Mouse (Mus musculus): ENCODE measurements around the gene 4930568D16Rik.

DNA sequence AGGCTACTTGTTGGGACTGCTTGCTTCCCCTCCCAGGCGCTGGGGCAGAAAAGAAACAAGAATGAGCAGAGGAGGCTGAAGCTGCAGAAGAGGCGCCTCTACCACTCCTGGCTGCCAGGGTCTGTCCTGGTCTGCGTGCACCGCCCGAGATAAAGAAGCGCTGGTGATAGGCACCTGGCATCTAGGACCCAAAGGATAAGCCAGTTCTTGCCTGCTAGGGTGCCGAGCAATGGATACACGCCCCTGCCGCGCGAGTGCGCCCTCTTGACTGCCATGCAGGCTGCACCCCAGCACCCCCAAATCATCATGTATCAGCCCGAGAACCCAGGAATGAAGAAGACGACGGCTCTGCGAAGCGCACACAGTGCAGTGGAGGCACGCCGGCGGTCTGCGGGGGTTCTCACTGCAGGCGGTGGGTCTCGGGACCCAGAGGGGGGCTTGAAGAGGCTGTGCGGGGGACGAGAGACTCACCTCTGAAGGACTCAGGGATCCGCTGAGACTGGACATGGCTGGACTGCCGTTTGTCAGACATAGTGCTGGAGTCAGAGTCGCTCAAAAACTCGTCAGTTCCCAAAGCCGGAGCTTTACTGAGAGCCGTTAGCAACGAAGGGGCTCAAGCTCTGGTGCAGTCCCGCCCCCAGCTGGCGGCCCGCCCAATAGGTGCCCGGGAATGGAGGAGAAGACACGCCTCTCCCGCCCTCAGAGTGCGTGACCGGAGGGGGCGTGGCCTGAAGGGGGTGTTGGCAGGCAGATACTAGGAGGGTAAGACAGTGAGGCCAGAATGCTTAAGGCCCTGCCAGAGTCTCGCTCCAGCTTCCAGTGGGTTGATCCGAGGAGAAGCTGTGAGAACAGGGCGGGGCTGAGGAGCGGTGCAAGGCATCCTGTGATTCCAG lies 30.9 kb downstream of the 4930568D16Rik start, which contains the start of gene Stom:
- TF ChIP-seq CTCF (IDR thresholded peaks at IDR 0.05; ENCODE audit: low read depth, low read length) (0 out of 2 replicates have a peak, but pooled peaks have one; percentile 12), POLR2A (IDR thresholded peaks at IDR 0.05; ENCODE audit: extremely low read depth, insufficient read depth, low read length) (peak; percentile 64)
